Mouse (Mus musculus): Measurements from ENCODE around the gene Snai1.
A peak's percentile ranks its signal among the peaks of the same experiment; 100 is the strongest.

The Snai1 gene

GRCm38 (mm10) chr2:167537476-167538297 is at the start of gene Snai1:
Gene Snai1, plus strand, starts transcription at chr2:167538195.
- DNase-seq (ENCODE audit: low spot score in 2 of 2): peak; percentile 87 to 88

- DNase-seq (ENCODE audit: low spot score in 2 of 2): no peak
Measured at GRCm38 (mm10) chr2:167490813-167491525, 47.0 kb upstream of the Snai1 start.

- peak; percentile 36 to 40 for DNase-seq (ENCODE audit: low spot score in 2 of 2)
Measured at GRCm38 (mm10) chr2:167491757-167492708, 46.0 kb upstream of the Snai1 start, which contains the start of gene Rnf114. Gene Rnf114, plus strand, starts transcription at chr2:167492645.

GRCm38 (mm10) chr2:167492713-167493636 is 45.0 kb upstream of the Snai1 start, which contains the start of gene Spata2:
Gene Spata2, minus strand, starts transcription at chr2:167492887.
- peak; percentile 87 to 93 for DNase-seq (ENCODE audit: low spot score in 2 of 2)

- DNase-seq (ENCODE audit: low spot score in 2 of 2): no peak
Measured at GRCm38 (mm10) chr2:167496437-167496836, 41.6 kb upstream of the Snai1 start.

GRCm38 (mm10) chr2:167497272-167497671 is 40.7 kb upstream of the Snai1 start:
- peak; percentile 49 to 76 for DNase-seq (ENCODE audit: low spot score in 2 of 2)

- no peak for DNase-seq (ENCODE audit: low spot score in 2 of 2)
Measured at GRCm38 (mm10) chr2:167502554-167503252, 35.3 kb upstream of the Snai1 start.

- DNase-seq (ENCODE audit: low spot score in 2 of 2): peak; percentile 92 to 97
Measured at GRCm38 (mm10) chr2:167503253-167503895, 34.6 kb upstream of the Snai1 start.

- peak; percentile 39 to 55 for DNase-seq (ENCODE audit: low spot score in 2 of 2)
Measured at GRCm38 (mm10) chr2:167503896-167504349, 34.1 kb upstream of the Snai1 start.

GRCm38 (mm10) chr2:167505127-167505526 is 32.9 kb upstream of the Snai1 start:
- no peak for DNase-seq (ENCODE audit: low spot score in 2 of 2)

- DNase-seq (ENCODE audit: low spot score in 2 of 2): no peak
Measured at GRCm38 (mm10) chr2:167506546-167507260, 31.3 kb upstream of the Snai1 start.

- no peak for DNase-seq (ENCODE audit: low spot score in 2 of 2)
Measured at GRCm38 (mm10) chr2:167507719-167508385, 30.1 kb upstream of the Snai1 start.

GRCm38 (mm10) chr2:167508569-167508968 is 29.4 kb upstream of the Snai1 start:
- DNase-seq (ENCODE audit: low spot score in 2 of 2): no peak

- peak; percentile 28 to 34 for DNase-seq (ENCODE audit: low spot score in 2 of 2)
Measured at GRCm38 (mm10) chr2:167510485-167510884, 27.5 kb upstream of the Snai1 start.

GRCm38 (mm10) chr2:167512365-167512764 is 25.6 kb upstream of the Snai1 start:
- DNase-seq (ENCODE audit: low spot score in 2 of 2): no peak

GRCm38 (mm10) chr2:167512970-167513369 is 25.0 kb upstream of the Snai1 start:
- DNase-seq (ENCODE audit: low spot score in 2 of 2): no peak

- DNase-seq (ENCODE audit: low spot score in 2 of 2): no peak
Measured at GRCm38 (mm10) chr2:167514641-167515040, 23.4 kb upstream of the Snai1 start.

- no peak for DNase-seq (ENCODE audit: low spot score in 2 of 2)
Measured at GRCm38 (mm10) chr2:167515688-167516087, 22.3 kb upstream of the Snai1 start.
